Mouse (Mus musculus) kidney, embryonic 15.5 days (tissue): ENCODE data around the gene Tmem200a. TPM values are rescaled to one million over a fixed set of nuclear protein-coding genes. Genes with fewer than 3 reads are reported as not detected.

Source experiments
- polyA plus RNA-seq: library from polyadenylated mRNA; unstranded; fragments of >200 nt; fragmentation: Nextera tagmentation; extraction: Ambion mirVana; gene quantifications from 2 replicates; pipeline ENCODE4 v1.2.1, GENCODE M21; 2015

Tmem200a gene
- polyA plus RNA-seq, 1 experiment from 2014 or later: 5.0 TPM

Other genes with a start within 250 kb of the Tmem200a start
- not detected in 2 replicates for gene Gm9767, start 797 bp downstream of the Tmem200a start, polyA plus RNA-seq
- not detected in 2 replicates for gene Samd3, start 150.7 kb upstream of the Tmem200a start, polyA plus RNA-seq